Mouse (Mus musculus) liver, embryonic 16.5 days (tissue): ENCODE measurements around the gene Vwa3b. TPM values are rescaled to one million over a fixed set of nuclear protein-coding genes. Genes with fewer than 3 reads are reported as not detected.

ENCODE experiments used
- ATAC-seq: fragments of 200-750 bp; cut with Nextera tagmentation; 2 replicates; pipeline ENCODE4 v1.8.0; 2017; ENCODE audit warnings: low read depth, mild to moderate bottlenecking, moderate number of reproducible peaks, moderate library complexity
- H3K27ac ChIP-seq: fragments of 300-500 bp; sonication (generic); 2 replicates; pipeline ENCODE4 v1.5.1; 2014; ENCODE audit warnings: mild to moderate bottlenecking, low read length
- H3K27me3 ChIP-seq: fragments of 300-500 bp; sonication (generic); 2 replicates; pipeline ENCODE4 v1.6.1; 2014; ENCODE audit warnings: low read depth, low read length, mixed read lengths; ENCODE audit not compliant: control insufficient read depth, insufficient read depth
- H3K36me3 ChIP-seq: fragments of 300-500 bp; sonication (generic); 2 replicates; pipeline ENCODE4 v1.6.1; 2014; ENCODE audit warnings: mild to moderate bottlenecking; ENCODE audit not compliant: control insufficient read depth, insufficient read depth
- H3K4me1 ChIP-seq: fragments of 300-500 bp; sonication (generic); 2 replicates; pipeline ENCODE4 v1.6.1; 2014; ENCODE audit warnings: low read depth, low read length, mixed read lengths; ENCODE audit not compliant: control insufficient read depth
- H3K4me2 ChIP-seq: fragments of 300-500 bp; sonication (generic); 2 replicates; pipeline ENCODE4 v1.6.1; 2014; ENCODE audit warnings: low read depth, low read length, mixed read lengths
- H3K4me3 ChIP-seq: fragments of 300-500 bp; sonication (generic); 2 replicates; pipeline ENCODE4 v1.5.1; 2014; ENCODE audit warnings: low read depth, mild to moderate bottlenecking, low read length
- H3K9ac ChIP-seq: fragments of 300-500 bp; sonication (generic); 2 replicates; pipeline ENCODE4 v1.6.1; 2014; ENCODE audit warnings: low read depth, low read length
- H3K9me3 ChIP-seq: fragments of 300-500 bp; sonication (generic); replicated peaks from 2 replicates; pipeline ENCODE4 v1.6.1; 2016; ENCODE audit warnings: low read length; ENCODE audit not compliant: control insufficient read depth
- WGBS: fragments of 180-500 bp; shearing (Covaris S2); extraction: QIAGEN DNeasy Blood & Tissue Kit; methylation state at CpG from one replicate; pipeline ENCODE4 v1.1.7; 2014; ENCODE audit not compliant: insufficient replicate concordance; 5-methylcytosine and 5-hydroxymethylcytosine counted together
- polyA plus RNA-seq: library from polyadenylated mRNA; unstranded; fragments of >200 nt; fragmentation: Nextera tagmentation; extraction: Ambion mirVana; gene quantifications from 2 replicates; pipeline ENCODE4 v1.2.1, GENCODE M21; 2015

Gene Vwa3b
- polyA plus RNA-seq, 1 experiment from 2014 or later, result 0.17 TPM

DNA sequence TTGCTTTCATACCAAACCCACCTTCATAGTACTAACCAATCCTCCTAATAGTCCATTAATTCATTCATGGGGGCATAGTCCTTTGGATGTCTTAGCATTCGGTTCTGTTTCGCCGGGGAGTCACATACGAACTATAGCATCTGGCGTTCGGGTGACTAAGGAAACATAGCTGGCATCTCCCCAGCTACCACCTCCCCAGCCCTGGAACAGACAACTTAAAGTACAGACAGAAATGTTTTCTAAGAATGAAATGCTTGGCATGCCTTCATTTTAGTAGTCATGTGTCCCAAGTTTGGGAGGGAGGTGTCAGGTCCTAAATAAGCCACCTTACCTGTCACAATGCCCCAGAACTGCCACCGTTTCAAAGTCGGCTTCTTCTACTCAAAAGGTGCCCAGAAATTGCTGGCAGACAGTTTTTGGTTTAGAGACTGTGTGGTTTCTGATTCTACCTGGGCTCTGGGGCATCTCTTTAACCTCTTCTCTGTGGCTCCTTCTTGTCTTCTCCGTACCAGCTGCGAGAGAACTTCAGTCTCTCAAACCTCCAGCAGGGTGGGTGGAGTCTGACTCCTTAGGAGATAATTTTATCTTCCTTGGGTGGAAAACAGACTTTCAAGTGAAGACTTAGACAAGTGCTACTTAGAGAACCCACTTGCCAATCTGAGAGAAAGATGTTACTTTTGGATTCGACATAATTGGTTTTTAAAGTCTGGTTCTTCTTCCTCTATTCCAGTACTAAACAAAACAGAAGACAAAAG, 39.4 kb downstream of the Vwa3b start:
- WGBS, result 72% methylated on average over 11 of the region's 11 CpGs
- Histone ChIP-seq H3K9me3 (no peaks in the 10 kb centered on the region), H3K27me3 (no peaks in the 10 kb centered on the region), H3K9ac (no peak overlapping the region), H3K27ac (no peak overlapping the region), H3K4me3 (no peak overlapping the region), H3K4me2 (no peak overlapping the region), H3K4me1 (no peaks in the 10 kb centered on the region), H3K36me3 (no peaks in the 10 kb centered on the region)
- no peak for ATAC-seq

GRCm38 (mm10) chr1:37075759-37076158, 49.4 kb downstream of the Vwa3b start:
- no peaks in the 10 kb centered on the region for H3K9me3 ChIP-seq
- no peak overlapping the region for H3K4me3 ChIP-seq
- no peak overlapping the region for H3K9ac ChIP-seq
- no peak overlapping the region for H3K27ac ChIP-seq
- no peaks in the 10 kb centered on the region for H3K4me1 ChIP-seq
- no peak for ATAC-seq
- 73% methylated on average over 7 of the region's 7 CpGs for WGBS
- no peak overlapping the region for H3K4me2 ChIP-seq
- no peaks in the 10 kb centered on the region for H3K36me3 ChIP-seq
- H3K27me3 ChIP-seq, result no peaks in the 10 kb centered on the region

DNA sequence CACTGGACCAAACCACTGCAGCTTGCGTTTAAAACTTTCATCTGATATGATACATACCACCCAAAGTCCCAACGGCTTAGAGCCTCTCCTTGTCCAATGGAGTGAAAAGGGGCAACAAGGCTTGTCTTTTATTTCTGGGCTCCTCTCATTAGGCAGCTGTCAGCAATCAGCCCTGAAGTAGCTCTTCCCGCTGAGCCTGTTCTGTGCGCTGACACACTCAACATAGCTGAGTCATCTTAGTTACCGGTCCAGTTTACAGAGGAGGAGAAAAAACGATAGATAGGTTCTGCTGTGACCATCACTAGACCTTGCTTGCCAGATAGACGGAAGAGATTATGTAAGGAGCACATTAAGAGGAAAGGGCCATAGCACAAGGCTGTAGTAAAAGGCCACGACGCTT, 50.9 kb downstream of the Vwa3b start:
- 56% methylated on average over 9 of the region's 9 CpGs for WGBS
- H3K4me1 ChIP-seq, result no peaks in the 10 kb centered on the region
- no peak overlapping the region for H3K4me3 ChIP-seq
- H3K27ac ChIP-seq, result no peak overlapping the region
- no peaks in the 10 kb centered on the region for H3K36me3 ChIP-seq
- H3K9ac ChIP-seq, result no peak overlapping the region
- no peaks in the 10 kb centered on the region for H3K27me3 ChIP-seq
- ATAC-seq, result no peak
- no peak overlapping the region for H3K4me2 ChIP-seq
- H3K9me3 ChIP-seq, result no peaks in the 10 kb centered on the region

GRCm38 (mm10) chr1:37077955-37078549, 51.7 kb downstream of the Vwa3b start:
- Histone ChIP-seq H3K36me3 (no peaks in the 10 kb centered on the region), H3K4me1 (no peaks in the 10 kb centered on the region), H3K9ac (no peak overlapping the region), H3K9me3 (no peaks in the 10 kb centered on the region), H3K27me3 (no peaks in the 10 kb centered on the region), H3K4me2 (no peak overlapping the region), H3K27ac (no peak overlapping the region), H3K4me3 (no peak overlapping the region)
- WGBS, result 62% methylated on average over 14 of the region's 14 CpGs
- ATAC-seq, result no peak

DNA sequence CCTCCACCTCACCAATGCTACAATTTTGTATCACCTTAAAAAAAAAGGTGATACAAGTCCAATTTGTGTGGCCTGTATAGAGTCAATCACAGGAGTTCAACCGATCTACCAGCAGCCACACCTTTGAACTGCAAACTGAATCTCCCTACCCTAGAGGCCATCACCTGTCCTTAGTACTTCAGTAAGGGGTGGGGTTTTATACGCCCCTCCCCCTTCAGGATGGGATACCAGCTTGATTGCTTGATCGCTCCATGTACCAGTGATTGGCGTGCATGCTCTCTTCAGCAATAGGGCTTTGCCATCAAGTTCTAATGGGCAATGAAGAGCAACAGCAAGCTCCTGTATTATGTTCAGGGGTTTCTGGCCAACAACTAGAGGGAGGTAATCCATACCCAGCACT, 54.0 kb downstream of the Vwa3b start:
- ATAC-seq, result no peak
- H3K27ac ChIP-seq, result no peak overlapping the region
- H3K4me2 ChIP-seq, result no peak overlapping the region
- H3K9ac ChIP-seq, result no peak overlapping the region
- H3K27me3 ChIP-seq, result no peaks in the 10 kb centered on the region
- H3K9me3 ChIP-seq, result no peaks in the 10 kb centered on the region
- 62% methylated on average over 4 of the region's 4 CpGs for WGBS
- no peaks in the 10 kb centered on the region for H3K36me3 ChIP-seq
- no peaks in the 10 kb centered on the region for H3K4me1 ChIP-seq
- no peak overlapping the region for H3K4me3 ChIP-seq

- 60% methylated on average over 12 of the region's 12 CpGs for WGBS
- Histone ChIP-seq H3K4me2 (no peak overlapping the region), H3K27me3 (no peaks in the 10 kb centered on the region), H3K4me1 (no peaks in the 10 kb centered on the region), H3K36me3 (no peaks in the 10 kb centered on the region), H3K4me3 (no peak overlapping the region), H3K9me3 (no peaks in the 10 kb centered on the region), H3K27ac (no peak overlapping the region), H3K9ac (no peak overlapping the region)
- ATAC-seq, result no peak
These were observed 55.2 kb downstream of the Vwa3b start for GRCm38 (mm10) chr1:37081376-37082214.

DNA sequence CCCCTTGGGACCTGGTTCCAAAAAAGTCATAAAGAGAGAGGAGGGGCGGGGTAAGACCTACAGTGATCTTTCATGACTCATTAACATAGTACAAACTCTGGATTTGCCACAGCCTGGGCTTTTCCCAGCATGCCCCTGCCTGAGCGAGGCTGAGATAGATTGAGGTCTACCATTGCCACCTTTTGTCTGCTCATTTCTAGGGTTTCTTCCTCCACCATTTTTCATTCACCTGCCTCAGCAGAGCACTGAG, 55.7 kb downstream of the Vwa3b start:
- no peaks in the 10 kb centered on the region for H3K36me3 ChIP-seq
- 40% methylated on average over 2 of the region's 2 CpGs for WGBS
- no peaks in the 10 kb centered on the region for H3K4me1 ChIP-seq
- H3K4me2 ChIP-seq, result no peak overlapping the region
- H3K27me3 ChIP-seq, result no peaks in the 10 kb centered on the region
- H3K9me3 ChIP-seq, result no peaks in the 10 kb centered on the region
- ATAC-seq, result no peak
- H3K4me3 ChIP-seq, result no peak overlapping the region
- no peak overlapping the region for H3K27ac ChIP-seq
- no peak overlapping the region for H3K9ac ChIP-seq

DNA sequence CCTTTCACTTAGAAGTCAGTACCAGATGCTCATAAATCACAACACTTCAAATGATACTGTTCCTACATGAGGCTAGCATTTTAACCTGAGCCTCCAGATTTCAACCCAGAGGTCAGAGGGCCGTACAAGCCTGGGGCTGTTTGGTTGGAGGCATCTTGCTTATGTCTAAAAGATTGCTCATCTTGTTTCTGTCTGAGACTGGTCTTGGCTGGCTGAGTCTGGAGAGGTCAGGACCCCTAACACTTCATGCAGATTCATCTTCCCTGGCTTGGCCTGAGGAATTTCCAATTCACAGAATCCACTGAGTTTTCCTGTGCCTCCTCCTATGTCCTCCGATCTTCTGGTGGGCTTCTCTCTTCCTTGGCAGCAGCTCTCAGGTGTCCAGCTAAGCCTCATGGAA, 57.7 kb downstream of the Vwa3b start:
- Histone ChIP-seq H3K4me3 (no peak overlapping the region), H3K9me3 (no peaks in the 10 kb centered on the region), H3K36me3 (no peaks in the 10 kb centered on the region), H3K27me3 (no peaks in the 10 kb centered on the region), H3K4me1 (no peaks in the 10 kb centered on the region), H3K4me2 (no peak overlapping the region), H3K9ac (no peak overlapping the region), H3K27ac (no peak overlapping the region)
- 68% methylated on average over 2 of the region's 2 CpGs for WGBS
- ATAC-seq, result no peak

- no peak overlapping the region for H3K27ac ChIP-seq
- no peak for ATAC-seq
- H3K4me2 ChIP-seq, result no peak overlapping the region
- H3K9me3 ChIP-seq, result no peaks in the 10 kb centered on the region
- H3K27me3 ChIP-seq, result no peaks in the 10 kb centered on the region
- no peaks in the 10 kb centered on the region for H3K4me1 ChIP-seq
- H3K36me3 ChIP-seq, result no peaks in the 10 kb centered on the region
- no peak overlapping the region for H3K9ac ChIP-seq
- WGBS, result 45% methylated on average over 7 of the region's 7 CpGs
- H3K4me3 ChIP-seq, result no peak overlapping the region
These were observed 58.8 kb downstream of the Vwa3b start for GRCm38 (mm10) chr1:37085171-37085570.
